Mouse (Mus musculus) embryonic fibroblast, embryonic 13.5 days (primary cell): Measurements from ENCODE around the gene Dxo.

Experiments
- CTCF ChIP-seq: IDR thresholded peaks from 2 replicates; pipeline ENCODE4 v1.5.1; 2011; ENCODE audit warnings: mild to moderate bottlenecking, control low read depth, low read length, moderate library complexity, borderline replicate concordance; ENCODE audit not compliant: insufficient read depth
- POLR2A ChIP-seq: IDR thresholded peaks from 2 replicates; pipeline ENCODE4 v1.6.1; 2011; ENCODE audit warnings: low read depth, mild to moderate bottlenecking, control low read depth, low read length, moderate library complexity

DNA sequence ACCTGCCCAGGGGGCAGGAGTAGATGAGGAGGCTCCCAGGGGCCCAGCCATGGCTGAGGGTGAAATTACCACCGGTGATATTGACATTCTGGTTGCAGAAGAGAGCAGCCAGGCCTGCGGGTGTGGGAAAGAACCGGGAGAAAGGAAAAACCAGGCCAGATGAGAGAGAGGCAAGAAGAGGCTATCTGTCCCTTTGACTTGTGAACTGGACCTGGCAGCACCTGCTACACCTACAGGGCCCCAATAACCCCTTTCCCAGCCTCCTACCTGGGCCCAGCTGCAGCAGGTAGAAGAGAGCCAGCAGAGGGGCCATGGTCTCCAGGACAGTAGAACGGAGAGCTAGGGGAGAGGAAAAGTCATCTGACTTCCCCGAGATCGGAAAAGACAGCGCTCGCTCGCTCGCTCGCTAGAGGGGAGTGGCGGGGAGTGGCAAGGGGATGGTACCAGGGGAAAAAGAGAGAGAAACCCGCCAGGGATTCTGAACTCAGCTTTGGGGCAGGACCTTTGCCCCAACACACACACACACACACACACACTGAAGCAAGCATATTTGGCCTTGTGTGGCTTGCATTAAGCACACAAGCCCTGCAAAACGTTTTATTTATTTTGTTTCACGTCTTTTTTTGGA, 45.0 kb downstream of the Dxo start, which contains the start of gene Gm20547:
- TF ChIP-seq POLR2A (no peak), CTCF (no peak)
